Mouse (Mus musculus) CH12.LX (cell line): ENCODE measurements around the gene Dlg2. TPM values are rescaled to one million over a fixed set of nuclear protein-coding genes. Genes with fewer than 3 reads are reported as not detected.

Experiments
- DNase-seq: peaks from one replicate; pipeline ENCODE4 v3.0.0-alpha.2; 2013; ENCODE audit errors: extremely low read depth
- H3K27ac ChIP-seq: 2 replicates; pipeline ENCODE4 v1.5.1; 2012; ENCODE audit warnings: low read depth, mild to moderate bottlenecking, control low read depth, moderate library complexity; ENCODE audit not compliant: insufficient read depth
- H3K27me3 ChIP-seq: replicated peaks from 2 replicates; pipeline ENCODE3; 2012; ENCODE audit warnings: inconsistent platforms
- H3K36me3 ChIP-seq, 2 experiments: replicated peaks in 1 of 2; 2 replicates each; pipeline versions ENCODE3 to v1.6.1; 2012; ENCODE audit warnings: inconsistent platforms in 1 of 2, low read length in 1 of 2, mild to moderate bottlenecking in 1 of 2, mixed read lengths in 1 of 2, moderate library complexity in 1 of 2; ENCODE audit not compliant: control insufficient read depth in 1 of 2, insufficient read depth in 1 of 2
- H3K4me1 ChIP-seq, 2 experiments: 2 replicates each; pipeline ENCODE4 v1.6.1; 2012; ENCODE audit warnings: inconsistent platforms in 1 of 2, moderate library complexity in 1 of 2; ENCODE audit not compliant: insufficient read depth in 2 of 2, control insufficient read depth in 1 of 2
- H3K4me2 ChIP-seq: 2 replicates; pipeline ENCODE4 v1.6.1; 2012; ENCODE audit warnings: low read depth, mild to moderate bottlenecking, control low read depth; ENCODE audit not compliant: poor library complexity, insufficient read depth, severe bottlenecking
- H3K4me3 ChIP-seq, 3 experiments: fragments of 150-350 bp in 1 of 3; sonication (generic) in 1 of 3; replicated peaks in 1 of 3; 2 replicates each; pipeline versions ENCODE3 to v1.5.1; 2011 to 2012; ENCODE audit warnings: low read depth in 2 of 3, low read length in 2 of 3, mild to moderate bottlenecking in 2 of 3, moderate library complexity in 2 of 3, control low read depth in 1 of 3, improper control_type of control experiment in 1 of 3, inconsistent platforms in 1 of 3, mixed read lengths in 1 of 3; ENCODE audit not compliant: poor library complexity in 1 of 3
- H3K79me2 ChIP-seq: replicated peaks from 2 replicates; pipeline ENCODE4 v1.6.1; 2012; ENCODE audit warnings: mild to moderate bottlenecking, moderate library complexity; ENCODE audit not compliant: control insufficient read depth, poor library complexity, insufficient read depth, severe bottlenecking; ENCODE audit errors: extremely low read depth
- H3K9ac ChIP-seq: 2 replicates; pipeline ENCODE4 v1.6.1; 2012; ENCODE audit warnings: low read depth, mild to moderate bottlenecking, control low read depth, moderate library complexity; ENCODE audit not compliant: insufficient read depth
- H3K9me3 ChIP-seq: replicated peaks from 2 replicates; pipeline ENCODE3; 2012; ENCODE audit warnings: low read length, inconsistent platforms, mixed read lengths
- CHD2 ChIP-seq: IDR thresholded peaks from 2 replicates; pipeline ENCODE4 v1.6.1; 2011; ENCODE audit warnings: low read length, improper control_type of control experiment
- CTCF ChIP-seq, 2 experiments: IDR thresholded peaks in 1 of 2; conservative IDR thresholded peaks in 1 of 2; 2 replicates each; pipeline ENCODE4 v1.5.1; 2011 to 2012; ENCODE audit warnings: low read depth in 2 of 2, low read length in 2 of 2, improper control_type of control experiment in 1 of 2, inconsistent platforms in 1 of 2, mild to moderate bottlenecking in 1 of 2, moderate library complexity in 1 of 2
- GABPA ChIP-seq: IDR thresholded peaks from 2 replicates; pipeline ENCODE4 v1.6.1; 2012; ENCODE audit warnings: low read depth, low read length, improper control_type of control experiment, inconsistent platforms; ENCODE audit not compliant: insufficient replicate concordance
- IRF4 ChIP-seq: IDR thresholded peaks from 2 replicates; pipeline ENCODE4 v1.6.1; 2014; ENCODE audit warnings: low read depth, mild to moderate bottlenecking, inconsistent platforms, low read length, improper control_type of control experiment
- MEF2A ChIP-seq: IDR thresholded peaks from 2 replicates; pipeline ENCODE4 v1.6.1; 2014; ENCODE audit warnings: low read depth, mild to moderate bottlenecking, inconsistent platforms, low read length, improper control_type of control experiment, borderline replicate concordance
- MXI1 ChIP-seq: IDR thresholded peaks from 2 replicates; pipeline ENCODE4 v1.6.1; 2011; ENCODE audit warnings: mild to moderate bottlenecking, low read depth, low read length, improper control_type of control experiment
- NELFE ChIP-seq: IDR thresholded peaks from 2 replicates; pipeline ENCODE4 v1.6.1; 2011; ENCODE audit warnings: low read depth, low read length, improper control_type of control experiment
- NRF1 ChIP-seq: IDR thresholded peaks from 2 replicates; pipeline ENCODE4 v1.6.1; 2014; ENCODE audit warnings: low read depth, mild to moderate bottlenecking, inconsistent platforms, low read length, improper control_type of control experiment, moderate library complexity
- PAX5 ChIP-seq: IDR thresholded peaks from 2 replicates; pipeline ENCODE4 v1.6.1; 2012; ENCODE audit warnings: low read length, inconsistent platforms, mixed read lengths
- RCOR1 ChIP-seq: conservative IDR thresholded peaks from 2 replicates; pipeline ENCODE4 v1.6.1; 2012; ENCODE audit warnings: low read depth, mild to moderate bottlenecking, inconsistent platforms, low read length, improper control_type of control experiment
- TBP ChIP-seq: conservative IDR thresholded peaks from 2 replicates; pipeline ENCODE4 v1.6.1; 2011; ENCODE audit warnings: low read depth, low read length, improper control_type of control experiment
- TCF12 ChIP-seq: IDR thresholded peaks from 2 replicates; pipeline ENCODE4 v1.6.1; 2014; ENCODE audit warnings: low read depth, mild to moderate bottlenecking, inconsistent platforms, low read length, improper control_type of control experiment
- UBTF ChIP-seq: IDR thresholded peaks from 2 replicates; pipeline ENCODE4 v1.6.1; 2012; ENCODE audit warnings: low read depth, mild to moderate bottlenecking, inconsistent platforms, low read length, improper control_type of control experiment, moderate library complexity
- USF2 ChIP-seq: conservative IDR thresholded peaks from 2 replicates; pipeline ENCODE4 v1.6.1; 2011; ENCODE audit warnings: low read depth, low read length, improper control_type of control experiment
- ZMIZ1 ChIP-seq: IDR thresholded peaks from 2 replicates; pipeline ENCODE4 v1.6.1; 2012; ENCODE audit warnings: low read depth, mild to moderate bottlenecking, inconsistent platforms, low read length, improper control_type of control experiment
- ZNF384 ChIP-seq: IDR thresholded peaks from 2 replicates; pipeline ENCODE4 v1.6.1; 2012; ENCODE audit warnings: low read depth, low read length, improper control_type of control experiment, inconsistent platforms
- dilution Hi-C: fragments of 300-500 bp; cut with MboI; formaldehyde crosslinking; loops from 2 replicates; pipeline ENCODE4 v1.14.3; 2020; ENCODE audit warnings: low sequenced_read_pairs; ENCODE audit not compliant: extremely low pct_unique_long_range_greater_than_20kb, extremely low pct_ligation_motif_present
- in situ Hi-C: fragments of 300-500 bp; cut with MboI; formaldehyde crosslinking; loops from 3 replicates; pipeline ENCODE4 v1.14.3; 2019; ENCODE audit warnings: low sequenced_read_pairs, low pct_ligation_motif_present, low pct_unique_long_range_greater_than_20kb, mixed read lengths
- polyA plus RNA-seq: library from polyadenylated mRNA; unstranded; fragments of >175 nt; gene quantifications from 2 replicates; pipeline ENCODE4 v1.2.1, GENCODE M21; 2012; ENCODE audit warnings: low read depth; ENCODE audit not compliant: insufficient read length
- total RNA-seq, 2 experiments: library from RNA; depleted of rRNA; stranded (reverse); fragments of 300-350 nt in 1 of 2; fragments of >200 nt in 1 of 2; gene quantifications; 2 replicates each; pipeline ENCODE4 v1.2.3; 2012 to 2014

Dlg2 gene
- total and polyA plus RNA-seq, 3 experiments, result 0.36 TPM; not detected in 2

- dilution Hi-C loops, result no loop called here
- H3K4me3 ChIP-seq, result no peak overlapping the region
- no peaks in the 10 kb centered on the region for H3K9me3 ChIP-seq
- H3K4me2 ChIP-seq, result no peak overlapping the region
- no peak for TF ChIP-seq NELFE
- TF ChIP-seq, all 38 proteins: peak for 0
- no peaks in the 10 kb centered on the region for H3K4me1 ChIP-seq
- in situ Hi-C loops, result no loop called here
- H3K27ac ChIP-seq, result no peak overlapping the region
- H3K9ac ChIP-seq, result no peak overlapping the region
- H3K27me3 ChIP-seq, result no peaks in the 10 kb centered on the region
- no peaks in the 10 kb centered on the region for H3K36me3 ChIP-seq
- no peaks in the 10 kb centered on the region for H3K79me2 ChIP-seq
- DNase-seq, result no peak
Observed at GRCm38 (mm10) chr7:91557582-91557981, 1081.1 kb downstream of the Dlg2 start.

DNA sequence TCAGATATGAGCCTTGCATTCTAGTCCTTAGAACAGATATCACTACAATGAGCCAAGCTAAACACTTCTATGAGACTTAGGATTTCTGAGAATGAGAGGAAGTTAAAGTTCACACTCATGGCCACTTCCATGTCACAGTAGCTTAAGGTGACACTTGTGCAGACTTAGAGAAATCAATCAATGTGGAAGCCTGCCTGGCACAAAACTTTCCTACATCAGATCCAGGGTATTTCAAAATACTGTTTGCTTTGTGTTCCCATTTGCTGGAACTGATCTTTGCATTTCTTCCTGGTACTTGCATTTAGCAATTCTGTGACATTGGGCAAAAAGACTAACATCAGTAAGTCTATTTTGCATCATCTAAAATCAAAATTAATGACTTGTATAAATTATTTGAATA is 1091.0 kb downstream of the Dlg2 start:
- no peak overlapping the region for H3K4me2 ChIP-seq
- no peaks in the 10 kb centered on the region for H3K36me3 ChIP-seq
- no peaks in the 10 kb centered on the region for H3K79me2 ChIP-seq
- no peak for DNase-seq
- TF ChIP-seq CTCF (conservative IDR thresholded peaks at IDR 0.05 in 1 of 2, IDR thresholded peaks at IDR 0.05 in 1 of 2; ENCODE audit: low read depth in 2 of 2, low read length in 2 of 2) (no peak), GABPA (no peak), NRF1 (no peak), TCF12 (no peak), UBTF (no peak), RCOR1 (no peak), ZNF384 (no peak), MEF2A (no peak), PAX5 (no peak), CHD2 (no peak), IRF4 (no peak), USF2 (no peak), ZMIZ1 (no peak), MXI1 (no peak)
- in situ Hi-C loops, result no loop called here
- H3K27me3 ChIP-seq, result no peaks in the 10 kb centered on the region
- H3K27ac ChIP-seq, result no peak overlapping the region
- H3K9me3 ChIP-seq, result no peaks in the 10 kb centered on the region
- H3K9ac ChIP-seq, result no peak overlapping the region
- dilution Hi-C loops, result no loop called here
- H3K4me3 ChIP-seq, result no peak overlapping the region
- no peaks in the 10 kb centered on the region for H3K4me1 ChIP-seq

GRCm38 (mm10) chr7:91570969-91571368 is 1094.5 kb downstream of the Dlg2 start:
- no peak overlapping the region for H3K9ac ChIP-seq
- no peaks in the 10 kb centered on the region for H3K4me1 ChIP-seq
- in situ Hi-C loops, result no loop called here
- no peaks in the 10 kb centered on the region for H3K27me3 ChIP-seq
- no peak overlapping the region for H3K27ac ChIP-seq
- DNase-seq, result no peak
- dilution Hi-C loops, result no loop called here
- H3K79me2 ChIP-seq, result no peaks in the 10 kb centered on the region
- no peaks in the 10 kb centered on the region for H3K9me3 ChIP-seq
- TF ChIP-seq TBP, result no peak
- H3K36me3 ChIP-seq, result no peaks in the 10 kb centered on the region
- no peak overlapping the region for H3K4me2 ChIP-seq
- no peak overlapping the region for H3K4me3 ChIP-seq
